Mouse (Mus musculus): Measurements from ENCODE around the gene Wdr6. TPM values are rescaled to one million over a fixed set of nuclear protein-coding genes. Genes with fewer than 3 reads are reported as not detected.

Gene Wdr6
- polyA plus RNA-seq, 1 experiment: 36.0 TPM

- no peak overlapping the region for H3K27ac ChIP-seq (ENCODE audit: insufficient read depth, low read length)
- DNase-seq (ENCODE audit: low read depth in 1 of 2, low spot score in 2 of 2): no peak
- TF ChIP-seq POLR2A (IDR thresholded peaks at IDR 0.05; ENCODE audit: low read depth, low read length): no peak
- no peak for TF ChIP-seq CTCF (IDR thresholded peaks at IDR 0.05; ENCODE audit: extremely low read depth, insufficient read depth, insufficient read length, insufficient replicate concordance)
- H3K4me1 ChIP-seq (ENCODE audit: control insufficient read depth, insufficient read depth, insufficient read length): peaks cover 2% of the 10 kb centered on the region; the same call in 1 of the 2 replicates
- H3K4me3 ChIP-seq (ENCODE audit: extremely low read depth, insufficient read depth, insufficient read length): no peak overlapping the region
- no peaks in the 10 kb centered on the region for H3K27me3 ChIP-seq (ENCODE audit: control insufficient read depth, insufficient read depth, low read length)
- WGBS: 63% methylated on average over 3 of the region's 3 CpGs
- H3K36me3 ChIP-seq (ENCODE audit: control insufficient read depth, insufficient read depth, low read length): peaks cover 17% of the 10 kb centered on the region
These were observed 53.1 kb downstream of the Wdr6 start for GRCm38 (mm10) chr9:108525400-108525799.

GRCm38 (mm10) chr9:108523341-108523740 lies 55.2 kb downstream of the Wdr6 start:
- no peak overlapping the region for H3K4me3 ChIP-seq (ENCODE audit: extremely low read depth, insufficient read depth, insufficient read length)
- TF ChIP-seq CTCF (IDR thresholded peaks at IDR 0.05; ENCODE audit: extremely low read depth, insufficient read depth, insufficient read length, insufficient replicate concordance) (no peak), POLR2A (IDR thresholded peaks at IDR 0.05; ENCODE audit: low read depth, low read length) (no peak)
- no peak for DNase-seq (ENCODE audit: low read depth in 1 of 2, low spot score in 2 of 2)
- 96% methylated on average over 4 of the region's 4 CpGs for WGBS
- peaks cover 5% of the 10 kb centered on the region; the same call in 1 of the 2 replicates for H3K4me1 ChIP-seq (ENCODE audit: control insufficient read depth, insufficient read depth, insufficient read length)
- no peak overlapping the region for H3K27ac ChIP-seq (ENCODE audit: insufficient read depth, low read length)
- no peaks in the 10 kb centered on the region for H3K27me3 ChIP-seq (ENCODE audit: control insufficient read depth, insufficient read depth, low read length)
- H3K36me3 ChIP-seq (ENCODE audit: control insufficient read depth, insufficient read depth, low read length): peaks cover 9% of the 10 kb centered on the region

Other genes with a start within 250 kb of the Wdr6 start
- gene Gpx1, start 239.8 kb downstream of the Wdr6 start, polyA plus RNA-seq (2012; rRNA removed): 2,084 and 2,100 TPM in 2 replicates
- gene Usp4, start 230.9 kb downstream of the Wdr6 start, polyA plus RNA-seq (2012; rRNA removed): 63.2 and 68.6 TPM in 2 replicates
- 0.49 and 0.63 TPM in 2 replicates for gene 1700102P08Rik, start 185.9 kb downstream of the Wdr6 start, polyA plus RNA-seq (2012; rRNA removed)
- gene Ccdc36, start 150.3 kb downstream of the Wdr6 start, polyA plus RNA-seq (2012; rRNA removed): 0.05 TPM in 1 of 2 replicates, not detected in the other
- not detected in 2 replicates for gene BC048562, start 142.3 kb downstream of the Wdr6 start, polyA plus RNA-seq (2012; rRNA removed)
- 16.5 and 21.3 TPM in 2 replicates for gene Ccdc71, start 118.2 kb downstream of the Wdr6 start, polyA plus RNA-seq (2012; rRNA removed)
- gene Klhdc8b, start 117.2 kb downstream of the Wdr6 start, polyA plus RNA-seq (2012; rRNA removed): 22.2 and 23.7 TPM in 2 replicates
- 40.5 and 41.9 TPM in 2 replicates for gene Lamb2, start 99.0 kb downstream of the Wdr6 start, polyA plus RNA-seq (2012; rRNA removed)
- gene Usp19, start 88.1 kb downstream of the Wdr6 start, polyA plus RNA-seq (2012; rRNA removed): 133 and 138 TPM in 2 replicates
- 170 and 211 TPM in 2 replicates for gene Qars, start 71.0 kb downstream of the Wdr6 start, polyA plus RNA-seq (2012; rRNA removed)
- 76.7 and 102 TPM in 2 replicates for gene Qrich1, start 61.9 kb downstream of the Wdr6 start, polyA plus RNA-seq (2012; rRNA removed)
- gene Impdh2, start 18.5 kb downstream of the Wdr6 start, polyA plus RNA-seq (2012; rRNA removed): 106 and 107 TPM in 2 replicates
- gene Ndufaf3, start 11.3 kb downstream of the Wdr6 start, polyA plus RNA-seq (2012; rRNA removed): 23.1 and 27.1 TPM in 2 replicates
- 187 and 225 TPM in 2 replicates for gene Dalrd3, start 8.9 kb downstream of the Wdr6 start, polyA plus RNA-seq (2012; rRNA removed)
- 5.9 and 7.9 TPM in 2 replicates for gene P4htm, start 18.9 kb upstream of the Wdr6 start, polyA plus RNA-seq (2012; rRNA removed)
- 28.4 and 28.8 TPM in 2 replicates for gene Arih2, start 70.6 kb upstream of the Wdr6 start, polyA plus RNA-seq (2012; rRNA removed)
- 8.4 and 10.7 TPM in 2 replicates for gene Slc25a20, start 83.3 kb upstream of the Wdr6 start, polyA plus RNA-seq (2012; rRNA removed)
- gene Prkar2a, start 110.6 kb upstream of the Wdr6 start, polyA plus RNA-seq (2012; rRNA removed): 3.9 and 4.8 TPM in 2 replicates
- 35.9 and 43.2 TPM in 2 replicates for gene Ip6k2, start 205.1 kb upstream of the Wdr6 start, polyA plus RNA-seq (2012; rRNA removed)
- gene Nckipsd, start 229.6 kb upstream of the Wdr6 start, polyA plus RNA-seq (2012; rRNA removed): 26.4 and 35.1 TPM in 2 replicates
- 0.83 and 1.2 TPM in 2 replicates for gene Celsr3, start 247.6 kb upstream of the Wdr6 start, polyA plus RNA-seq (2012; rRNA removed)